Mouse (Mus musculus): ENCODE measurements around the gene Itga9.

DNA sequence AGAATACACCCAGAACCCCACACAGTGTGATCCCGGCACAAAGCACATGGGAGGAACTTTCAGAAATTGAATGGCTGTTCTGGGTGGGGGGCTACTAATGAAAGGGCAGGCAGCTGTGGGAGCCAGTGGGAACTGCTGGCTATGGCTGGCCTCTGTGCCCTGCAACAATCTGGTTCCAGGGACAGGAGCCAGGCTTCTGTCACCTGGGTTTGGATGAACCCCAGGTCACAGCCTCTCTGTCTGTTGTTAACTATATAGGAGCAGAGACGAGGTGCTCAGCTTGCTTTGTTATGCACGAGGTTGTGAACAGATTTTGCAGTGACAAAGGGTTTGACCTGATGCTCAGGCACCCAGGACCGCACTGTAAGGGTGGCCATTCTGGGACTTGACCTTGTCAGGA lies 2.1 kb downstream of the Itga9 start:
- no peak for TF ChIP-seq MYOG (IDR thresholded peaks at IDR 0.05; ENCODE audit: control insufficient read depth, extremely low read depth, insufficient read length)
- no peak for TF ChIP-seq CEBPB (IDR thresholded peaks at IDR 0.05; ENCODE audit: low read depth)
- TF ChIP-seq CTCF (IDR thresholded peaks at IDR 0.05; ENCODE audit: control insufficient read depth, insufficient read depth, insufficient read length) = no peak
- no peak for TF ChIP-seq MAX (IDR thresholded peaks at IDR 0.05)
- no peak for TF ChIP-seq USF1 (IDR thresholded peaks at IDR 0.05; ENCODE audit: low read depth)
- no peak for TF ChIP-seq FOSL1 (IDR thresholded peaks at IDR 0.05; ENCODE audit: insufficient read depth, low read length, poor library complexity, severe bottlenecking)
